Mouse (Mus musculus) heart, embryonic 13.5 days (tissue): Measurements from ENCODE around the gene Dot1l. TPM values are rescaled to one million over a fixed set of nuclear protein-coding genes. Genes with fewer than 3 reads are reported as not detected.

Source experiments
- ATAC-seq: fragments of 200-750 bp; cut with Nextera tagmentation; 2 replicates; pipeline ENCODE4 v1.8.0; 2017; ENCODE audit warnings: moderate TSS enrichment; ENCODE audit not compliant: insufficient number of reproducible peaks, low FRiP score, low TSS enrichment; ENCODE audit errors: extremely low read depth
- H3K27ac ChIP-seq: fragments of 300-500 bp; sonication (generic); replicated peaks from 2 replicates; pipeline ENCODE4 v1.5.1; 2015; ENCODE audit warnings: moderate library complexity, mild to moderate bottlenecking, inconsistent platforms
- H3K27me3 ChIP-seq: fragments of 300-500 bp; sonication (generic); replicated peaks from 2 replicates; pipeline ENCODE4 v1.6.1; 2015; ENCODE audit warnings: mild to moderate bottlenecking, inconsistent platforms
- H3K36me3 ChIP-seq: fragments of 300-500 bp; sonication (generic); 2 replicates; pipeline ENCODE4 v1.6.1; 2015; ENCODE audit warnings: mild to moderate bottlenecking, inconsistent platforms
- H3K4me1 ChIP-seq: fragments of 300-500 bp; sonication (generic); 2 replicates; pipeline ENCODE4 v1.6.1; 2015; ENCODE audit warnings: inconsistent platforms
- H3K4me2 ChIP-seq: fragments of 300-500 bp; sonication (generic); 2 replicates; pipeline ENCODE4 v1.6.1; 2015; ENCODE audit warnings: inconsistent platforms, mild to moderate bottlenecking, moderate library complexity
- H3K4me3 ChIP-seq: fragments of 300-500 bp; sonication (generic); 2 replicates; pipeline ENCODE4 v1.5.1; 2015; ENCODE audit warnings: moderate library complexity, mild to moderate bottlenecking, inconsistent platforms
- H3K9ac ChIP-seq: fragments of 300-500 bp; sonication (generic); 2 replicates; pipeline ENCODE4 v1.6.1; 2015; ENCODE audit warnings: inconsistent platforms, mild to moderate bottlenecking, moderate library complexity
- H3K9me3 ChIP-seq: fragments of 300-500 bp; sonication (generic); 2 replicates; pipeline ENCODE4 v1.6.1; 2016; ENCODE audit warnings: inconsistent platforms
- whole genome bisulfite sequencing: fragments of 180-500 bp; shearing (Covaris S2); methylation state at CpG from one replicate; pipeline ENCODE4 v1.1.7; 2015; ENCODE audit warnings: mixed read lengths; 5-methylcytosine and 5-hydroxymethylcytosine counted together
- polyA plus RNA-seq: library from polyadenylated mRNA; unstranded; fragments of >200 nt; fragmentation: Nextera tagmentation; extraction: Ambion mirVana; gene quantifications from 2 replicates; pipeline ENCODE4 v1.2.1, GENCODE M21; 2015

The Dot1l gene
- polyA plus RNA-seq, result 17.9 and 19.1 TPM in 2 replicates

DNA sequence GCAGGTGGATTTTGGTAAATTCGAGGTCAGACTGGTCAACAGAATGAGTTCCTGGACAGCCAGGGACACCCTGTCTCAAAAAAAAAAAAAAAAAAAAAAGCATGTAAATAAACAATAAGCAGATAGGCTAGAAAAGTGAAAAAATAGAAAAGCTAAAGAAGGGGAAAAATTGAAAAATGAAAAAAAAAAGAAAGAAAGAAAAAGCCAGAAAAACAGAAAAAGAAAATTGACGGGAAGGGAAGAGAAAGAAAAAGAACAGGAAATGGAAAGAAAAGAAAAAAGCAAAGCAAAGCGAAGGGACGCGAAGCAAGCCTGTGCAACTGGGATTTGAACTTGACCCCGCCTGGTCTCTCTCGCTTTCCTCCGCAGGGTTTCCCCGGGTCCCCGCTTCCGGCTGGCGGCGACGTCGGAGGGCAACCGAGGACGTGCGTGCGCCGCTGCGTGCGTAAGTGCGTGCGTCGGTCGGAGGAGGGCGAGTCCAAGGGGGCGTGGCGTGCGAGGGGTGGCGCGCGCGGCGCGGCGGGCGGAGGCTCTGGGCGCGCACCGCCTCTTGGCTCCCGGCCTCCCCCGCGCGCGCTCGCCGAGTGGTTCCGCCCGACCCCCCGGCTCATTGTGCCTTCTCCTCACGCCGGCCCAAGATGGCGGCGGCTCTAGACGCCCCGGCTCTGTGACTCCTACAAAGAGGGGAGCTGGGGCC is at the start of gene Dot1l:
Gene Dot1l, plus strand, starts transcription at position 613 of the 697 bp plus-strand sequence.
- ATAC-seq, result peak; percentile 84
- Histone ChIP-seq H3K36me3 (no peaks in the 10 kb centered on the region), H3K4me2 (peak within 1 kb of the TSS; percentile 98), H3K4me1 (peaks cover 71% of the 10 kb centered on the region), H3K27me3 (no peaks in the 10 kb centered on the region), H3K9me3 (no peaks in the 10 kb centered on the region), H3K27ac (peak within 1 kb of the TSS; percentile 87), H3K9ac (peak within 1 kb of the TSS; percentile 99), H3K4me3 (peak within 1 kb of the TSS; percentile 96)
- under 1% methylated on average over 53 of the region's 57 CpGs for WGBS

DNA sequence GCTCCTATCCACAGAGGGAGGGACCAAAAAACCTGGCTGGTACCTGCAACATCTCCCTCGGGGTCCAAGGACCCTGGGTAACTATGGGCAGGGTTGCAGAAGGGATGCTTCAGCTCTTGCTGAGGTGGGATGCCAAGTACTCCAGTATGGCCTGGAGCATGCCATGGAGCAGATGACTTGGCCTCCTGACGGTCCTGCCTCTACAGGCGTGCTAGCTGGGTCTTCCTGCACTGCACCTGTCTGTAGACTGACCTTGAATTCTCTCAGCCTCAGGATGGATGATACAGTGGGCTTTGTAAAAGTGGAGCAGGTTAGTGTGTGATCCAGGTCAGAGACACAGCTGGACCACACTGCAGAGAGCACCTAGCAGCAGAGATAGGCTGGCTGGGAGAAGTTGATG is 49.5 kb upstream of the Dot1l start:
- WGBS, result 67% methylated on average over 3 of the region's 3 CpGs
- no peaks in the 10 kb centered on the region for H3K9me3 ChIP-seq
- ATAC-seq, result no peak
- 0 out of 2 replicates have a peak overlapping the region, but pooled peaks have one; percentile 5 for H3K27ac ChIP-seq
- H3K9ac ChIP-seq, result no peak overlapping the region
- H3K4me2 ChIP-seq, result no peak overlapping the region
- H3K36me3 ChIP-seq, result peaks cover 54% of the 10 kb centered on the region
- H3K27me3 ChIP-seq, result no peaks in the 10 kb centered on the region
- peaks cover 43% of the 10 kb centered on the region for H3K4me1 ChIP-seq
- H3K4me3 ChIP-seq, result no peak overlapping the region

DNA sequence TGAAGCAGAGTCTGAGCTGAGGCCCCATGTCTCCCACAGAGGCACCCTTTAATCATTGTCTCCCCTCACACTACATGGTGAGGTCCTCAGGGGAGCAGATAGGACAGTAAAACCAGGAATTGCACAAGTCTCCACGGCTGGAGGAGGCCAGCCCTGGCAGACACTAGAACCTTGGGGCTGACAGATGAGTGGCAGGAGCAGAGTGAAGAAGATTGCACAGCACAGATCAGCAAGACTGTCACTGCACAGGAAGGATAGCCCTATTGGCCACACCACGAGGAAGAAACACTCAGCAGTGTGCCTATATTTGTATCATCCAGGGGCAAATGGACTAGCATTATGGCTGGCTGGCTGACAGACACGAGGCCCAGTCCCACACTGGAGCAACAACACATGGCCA is 44.2 kb upstream of the Dot1l start:
- no peak for ATAC-seq
- no peak overlapping the region for H3K27ac ChIP-seq
- no peaks in the 10 kb centered on the region for H3K9me3 ChIP-seq
- peaks cover 3% of the 10 kb centered on the region; the same call in 1 of the 2 replicates for H3K4me1 ChIP-seq
- no peak overlapping the region for H3K4me2 ChIP-seq
- H3K9ac ChIP-seq, result no peak overlapping the region
- 73% methylated on average over 3 of the region's 3 CpGs for WGBS
- no peaks in the 10 kb centered on the region for H3K27me3 ChIP-seq
- no peak overlapping the region for H3K4me3 ChIP-seq
- peaks cover 100% of the 10 kb centered on the region for H3K36me3 ChIP-seq

DNA sequence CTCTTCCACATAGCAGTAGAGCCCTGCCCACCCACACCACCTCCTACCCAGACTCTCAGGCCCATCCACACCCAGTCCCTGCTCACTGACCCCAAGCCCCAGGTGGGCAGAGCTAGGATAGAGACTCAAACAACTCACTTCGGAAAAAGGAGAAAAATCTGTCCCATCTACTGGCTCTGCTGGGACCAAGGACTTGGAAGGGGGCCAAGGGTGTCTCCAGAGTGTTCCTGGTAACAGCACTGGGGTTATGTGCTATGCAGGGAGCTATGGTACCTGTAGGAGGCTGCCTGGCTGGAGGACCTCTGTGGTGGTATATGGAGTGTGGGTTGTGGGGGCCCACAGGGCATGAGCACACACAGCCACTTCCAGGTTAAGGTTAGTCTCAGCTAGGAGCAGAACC is 37.7 kb upstream of the Dot1l start:
- no peak for ATAC-seq
- H3K9me3 ChIP-seq, result no peaks in the 10 kb centered on the region
- H3K27me3 ChIP-seq, result no peaks in the 10 kb centered on the region
- H3K36me3 ChIP-seq, result peaks cover 100% of the 10 kb centered on the region
- no peak overlapping the region for H3K4me3 ChIP-seq
- 91% methylated on average over 1 of the region's 1 CpGs for WGBS
- H3K27ac ChIP-seq, result no peak overlapping the region
- H3K9ac ChIP-seq, result no peak overlapping the region
- H3K4me1 ChIP-seq, result no peaks in the 10 kb centered on the region
- H3K4me2 ChIP-seq, result no peak overlapping the region

DNA sequence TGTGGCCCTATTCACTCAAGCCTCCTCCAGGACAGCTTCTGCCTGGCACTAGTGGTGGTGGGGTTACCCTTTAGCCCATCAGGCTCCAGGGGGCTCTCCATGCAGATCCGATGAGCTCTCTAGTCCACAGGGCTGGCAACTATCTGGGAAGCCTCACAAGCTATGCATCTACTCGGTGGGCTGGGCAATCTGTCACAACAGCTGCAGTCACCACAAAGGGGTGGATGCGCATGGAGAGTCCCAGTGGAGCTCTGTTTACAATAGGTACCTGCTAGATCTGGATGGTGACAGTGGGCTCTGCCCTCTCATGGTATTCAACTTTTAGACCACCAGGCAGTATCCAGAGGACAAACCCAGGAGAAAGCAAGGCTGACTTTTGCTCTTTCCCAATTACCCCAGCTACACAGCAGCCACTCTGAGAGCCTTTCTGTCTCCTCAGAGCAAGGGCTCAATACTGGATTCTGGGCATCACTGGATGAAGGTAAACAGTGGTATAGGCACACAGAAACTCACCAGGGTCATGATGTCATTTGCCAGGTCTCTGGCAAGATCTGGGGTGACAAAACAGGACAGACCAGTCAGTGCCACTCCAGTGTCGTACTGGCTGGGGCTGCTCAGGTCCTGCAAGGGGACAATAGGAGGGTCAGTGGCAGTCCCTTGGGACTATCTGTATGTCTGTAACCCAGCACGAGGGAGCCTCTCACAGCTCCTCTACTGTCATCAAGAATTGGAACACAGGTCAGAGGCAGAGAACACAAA is 27.5 kb upstream of the Dot1l start:
- Histone ChIP-seq H3K4me3 (no peak overlapping the region), H3K4me1 (no peaks in the 10 kb centered on the region), H3K9ac (no peak overlapping the region), H3K27me3 (no peaks in the 10 kb centered on the region), H3K4me2 (no peak overlapping the region), H3K27ac (no peak overlapping the region), H3K36me3 (peaks cover 100% of the 10 kb centered on the region), H3K9me3 (no peaks in the 10 kb centered on the region)
- 79% methylated on average over 5 of the region's 5 CpGs for WGBS
- no peak for ATAC-seq

DNA sequence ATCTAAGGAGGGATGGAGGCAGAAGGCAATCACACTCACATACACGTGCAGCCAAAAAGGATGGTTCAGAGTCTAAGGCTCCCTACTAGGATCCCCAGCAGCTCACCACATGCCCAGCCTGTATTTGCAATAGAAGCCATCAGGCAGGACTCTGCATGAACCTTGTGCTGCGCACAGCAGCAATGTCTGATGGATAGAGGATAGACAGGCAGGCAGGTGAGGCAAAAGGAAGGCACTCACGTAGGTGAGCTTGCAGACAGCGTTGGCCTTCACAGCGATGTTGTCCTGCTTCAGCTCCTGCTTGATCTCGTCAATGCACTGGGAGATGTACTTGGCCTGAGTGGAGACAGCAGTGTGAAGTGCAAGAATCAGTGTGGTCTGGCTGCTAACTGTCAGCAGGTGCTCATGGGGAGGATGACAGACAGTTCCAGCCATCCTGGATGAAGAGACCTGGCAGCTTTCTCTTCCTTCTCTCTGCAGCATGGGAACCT is 22.4 kb upstream of the Dot1l start:
- no peak overlapping the region for H3K4me3 ChIP-seq
- H3K27me3 ChIP-seq, result no peaks in the 10 kb centered on the region
- ATAC-seq, result no peak
- WGBS, result 78% methylated on average over 6 of the region's 6 CpGs
- no peak overlapping the region for H3K9ac ChIP-seq
- peaks cover 27% of the 10 kb centered on the region for H3K4me1 ChIP-seq
- peaks cover 89% of the 10 kb centered on the region for H3K36me3 ChIP-seq
- no peak overlapping the region for H3K27ac ChIP-seq
- no peaks in the 10 kb centered on the region for H3K9me3 ChIP-seq
- H3K4me2 ChIP-seq, result no peak overlapping the region

DNA sequence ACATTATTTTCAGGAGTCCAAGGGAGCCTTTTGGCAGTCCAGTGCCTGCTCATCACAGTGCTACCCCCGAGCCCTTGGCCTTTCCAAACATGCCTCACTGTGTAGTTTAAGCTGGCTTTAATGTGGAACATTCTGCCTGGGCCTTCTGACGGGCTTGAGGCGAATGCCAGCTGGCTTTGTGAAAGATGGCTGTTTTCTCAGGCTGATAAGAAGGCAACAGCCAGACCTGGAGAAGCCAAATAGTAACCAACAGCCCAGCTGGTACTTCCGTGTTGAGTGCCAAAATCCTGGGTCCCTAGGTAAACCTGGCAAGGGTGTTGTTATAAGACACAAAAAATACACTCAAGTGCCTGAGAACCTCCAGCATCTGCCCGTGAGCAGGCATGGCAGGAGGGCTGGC is 18.3 kb upstream of the Dot1l start:
- H3K9me3 ChIP-seq, result no peaks in the 10 kb centered on the region
- no peak overlapping the region for H3K4me3 ChIP-seq
- H3K36me3 ChIP-seq, result peaks cover 54% of the 10 kb centered on the region
- ATAC-seq, result no peak
- H3K27me3 ChIP-seq, result no peaks in the 10 kb centered on the region
- no peak overlapping the region for H3K4me2 ChIP-seq
- peaks cover 48% of the 10 kb centered on the region for H3K4me1 ChIP-seq
- 48% methylated on average over 5 of the region's 5 CpGs for WGBS
- H3K27ac ChIP-seq, result peak overlapping the region; percentile 29; the same call in 1 of the 2 replicates
- H3K9ac ChIP-seq, result peak overlapping the region; percentile 44; the same call in 1 of the 2 replicates

DNA sequence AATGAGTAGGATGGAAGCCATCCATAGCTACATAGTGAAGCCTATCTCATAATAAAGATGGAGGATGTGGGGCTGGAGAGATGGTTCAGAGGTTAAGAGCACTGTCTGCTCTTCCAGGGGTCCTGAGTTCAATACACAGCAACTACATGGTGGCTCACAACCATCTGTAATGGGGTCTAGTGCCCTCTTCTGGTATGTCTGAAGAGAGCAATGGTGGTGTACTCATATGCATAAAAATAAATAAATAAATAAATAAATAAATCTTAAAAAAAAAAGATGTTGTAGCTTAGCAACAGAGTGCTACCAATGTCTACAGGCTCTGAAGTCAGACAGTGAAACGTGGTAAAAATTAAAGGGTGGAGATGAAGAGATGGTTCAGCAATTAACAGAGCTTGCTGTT is 16.3 kb upstream of the Dot1l start:
- H3K9ac ChIP-seq, result no peak overlapping the region
- WGBS, result 76% methylated on average over 1 of the region's 1 CpGs

DNA sequence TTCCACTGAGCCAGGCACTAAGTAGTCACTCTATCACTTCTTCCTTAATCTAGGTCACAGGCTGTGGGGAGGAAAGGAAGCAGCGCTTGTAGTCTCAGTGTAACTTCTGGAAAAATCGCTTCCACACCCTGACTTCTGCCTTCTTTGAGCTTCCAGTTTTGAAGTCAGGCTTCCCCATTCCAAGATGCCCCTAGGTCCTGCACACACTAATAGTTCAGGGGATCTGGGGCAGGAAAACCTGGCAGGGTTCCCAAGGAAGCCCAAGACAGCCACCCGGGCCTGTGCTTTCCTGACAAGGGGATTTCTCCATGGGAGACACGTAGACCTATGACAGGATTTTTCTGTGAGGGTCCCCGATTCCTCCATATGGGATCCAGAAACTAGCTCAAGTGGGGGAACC is 13.9 kb upstream of the Dot1l start:
- H3K4me2 ChIP-seq, result peak overlapping the region; percentile 99
- peaks cover 48% of the 10 kb centered on the region for H3K4me1 ChIP-seq
- no peaks in the 10 kb centered on the region for H3K9me3 ChIP-seq
- H3K9ac ChIP-seq, result peak overlapping the region; percentile 97
- no peak for ATAC-seq
- peak overlapping the region; percentile 85 for H3K27ac ChIP-seq
- H3K27me3 ChIP-seq, result no peaks in the 10 kb centered on the region
- peak overlapping the region; percentile 91 for H3K4me3 ChIP-seq
- peaks cover 20% of the 10 kb centered on the region for H3K36me3 ChIP-seq
- WGBS, result 13% methylated on average over 5 of the region's 5 CpGs

More for the DNA sequence above, 16.3 kb upstream of the Dot1l start:
- Histone ChIP-seq H3K27me3 (no peaks in the 10 kb centered on the region), H3K27ac (no peak overlapping the region), H3K4me3 (no peak overlapping the region), H3K4me2 (no peak overlapping the region), H3K9me3 (no peaks in the 10 kb centered on the region), H3K4me1 (peaks cover 46% of the 10 kb centered on the region), H3K36me3 (peaks cover 38% of the 10 kb centered on the region)
- no peak for ATAC-seq

DNA sequence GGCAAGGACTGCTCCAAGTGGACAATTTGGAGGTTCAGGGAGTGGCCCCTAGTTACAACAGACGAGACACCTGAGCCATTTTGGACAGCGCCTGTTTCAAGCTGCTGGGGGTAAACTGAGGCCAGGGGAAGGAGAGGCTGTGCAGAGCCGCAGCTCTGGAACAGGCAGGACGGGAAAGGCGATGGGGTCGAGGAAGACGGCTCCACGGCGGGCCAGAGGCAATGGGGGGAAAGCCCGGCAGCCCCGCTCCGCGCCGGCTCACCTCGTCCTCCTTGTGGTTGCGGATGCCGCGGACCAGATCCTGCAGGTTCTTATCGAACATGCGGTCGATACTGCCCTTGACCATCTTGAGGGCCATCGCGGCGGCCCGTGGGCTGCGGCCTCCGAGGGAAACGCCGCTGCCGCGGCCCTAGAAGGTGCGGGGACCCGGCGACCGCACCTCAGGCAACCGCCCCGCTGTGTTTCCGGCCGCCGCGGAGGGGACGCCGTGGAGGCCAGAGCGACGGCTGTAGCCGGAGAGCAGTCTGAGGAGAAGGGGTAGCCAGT is 13.3 kb upstream of the Dot1l start:
- WGBS, result under 1% methylated on average over 46 of the region's 46 CpGs
- Histone ChIP-seq H3K4me1 (peaks cover 43% of the 10 kb centered on the region), H3K27me3 (no peaks in the 10 kb centered on the region), H3K4me3 (peak overlapping the region; percentile 91), H3K9ac (peak overlapping the region; percentile 97), H3K36me3 (peaks cover 15% of the 10 kb centered on the region), H3K27ac (peak overlapping the region; percentile 85), H3K9me3 (no peaks in the 10 kb centered on the region), H3K4me2 (peak overlapping the region; percentile 99)
- ATAC-seq, result no peak; the same call in 1 of the 2 replicates
